Mouse (Mus musculus) ES-Bruce4 (cell line): ENCODE data around the gene Cyren.

Source experiments
- CTCF ChIP-seq: IDR thresholded peaks from one replicate; pipeline ENCODE4 v1.8.1; 2011; ENCODE audit warnings: low read depth, low read length
- EP300 ChIP-seq: IDR thresholded peaks from 2 replicates; pipeline ENCODE4 v1.6.1; 2011; ENCODE audit warnings: low read depth, low read length; ENCODE audit not compliant: insufficient read depth
- POLR2A ChIP-seq: IDR thresholded peaks from one replicate; pipeline ENCODE4 v1.8.1; 2011; ENCODE audit warnings: low read length; ENCODE audit not compliant: insufficient read depth

DNA sequence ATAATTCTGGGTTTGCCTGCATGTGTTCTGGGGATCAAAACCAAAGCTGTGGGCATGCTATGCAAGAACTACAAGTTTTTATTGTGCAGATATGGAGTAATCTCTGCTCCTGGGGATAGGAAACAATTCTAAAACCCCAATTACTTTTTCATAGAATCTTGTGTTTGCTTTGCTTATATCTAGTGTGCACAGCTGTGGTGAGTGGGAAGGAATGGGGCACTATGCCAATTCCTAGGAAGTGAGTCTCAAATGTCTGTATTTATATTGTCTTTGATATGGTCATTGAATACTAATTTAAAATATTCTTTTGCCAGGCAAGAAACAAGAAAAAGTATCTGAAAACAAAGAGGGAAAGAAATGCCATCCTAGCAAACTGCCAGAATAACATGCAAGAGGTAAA lies 53.5 kb downstream of the Cyren start:
- TF ChIP-seq POLR2A (no peak), CTCF (no peak), EP300 (no peak)
